Mouse (Mus musculus): ENCODE results near the gene Ptpn5.

Ptpn5 gene

DNA sequence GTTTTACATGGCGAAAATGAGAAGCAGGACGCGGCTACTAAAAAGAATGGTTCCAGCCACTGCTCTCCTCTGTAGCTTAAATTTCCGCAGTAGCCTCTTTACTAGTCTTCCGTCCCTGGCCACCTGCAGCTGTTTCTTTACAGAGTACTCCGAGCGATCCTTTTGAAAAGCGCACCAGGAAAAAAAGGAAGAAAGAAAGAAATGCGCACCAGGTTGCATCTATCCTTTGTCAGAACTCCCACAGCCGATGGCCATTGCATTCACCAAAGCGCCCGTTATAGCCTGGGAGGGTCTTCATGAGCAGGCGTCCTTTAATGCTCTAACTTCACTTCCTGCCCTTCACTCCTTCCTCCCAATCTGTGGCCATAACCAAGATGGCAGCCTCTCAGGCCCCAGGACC, at the start of gene Ptpn5:
Gene Ptpn5, minus strand, starts transcription at position 354 of the 400 bp plus-strand sequence.
- no peak for DNase-seq (ENCODE audit: low read depth, low spot score)

DNA sequence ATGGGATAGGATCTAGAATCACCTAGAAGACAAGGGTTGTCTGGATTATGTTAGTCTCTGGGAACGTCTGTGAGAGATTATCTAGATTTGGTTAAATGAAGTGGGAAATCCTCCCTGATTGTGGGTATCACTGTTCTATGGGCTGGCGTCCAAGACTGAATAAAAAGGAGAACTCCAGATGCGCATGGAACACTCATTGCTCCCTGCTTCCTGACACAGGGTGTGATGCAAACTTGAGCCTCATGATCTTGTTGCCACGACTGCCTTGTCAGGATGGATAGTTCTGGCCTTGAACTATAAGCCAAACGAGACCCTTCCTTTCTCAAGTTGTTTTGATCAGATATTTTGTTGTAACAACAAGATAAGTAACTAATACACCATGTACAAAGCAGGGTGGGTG, 37.3 kb upstream of the Ptpn5 start:
- DNase-seq (ENCODE audit: low read depth, low spot score): no peak

DNA sequence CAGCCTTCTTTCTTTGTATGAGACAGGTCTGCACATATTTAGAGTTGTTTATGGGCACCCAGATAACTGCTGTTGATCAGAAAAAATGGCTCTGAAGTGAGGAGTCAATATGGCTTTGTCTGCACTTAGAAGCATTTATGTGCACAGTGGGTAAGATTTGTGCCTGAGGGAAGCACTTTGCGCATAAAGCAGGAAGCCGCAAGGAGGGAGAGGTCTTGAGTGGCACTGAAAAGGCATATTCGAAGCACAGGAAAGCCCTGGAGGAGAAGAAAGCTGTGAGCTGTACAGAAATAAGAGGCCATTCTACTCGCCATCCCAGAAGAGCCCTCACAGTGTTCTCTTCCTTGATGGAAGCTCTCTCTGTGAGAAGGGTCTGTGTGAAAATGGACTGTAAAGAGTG, 31.5 kb upstream of the Ptpn5 start:
- DNase-seq (ENCODE audit: low read depth, low spot score): no peak

DNA sequence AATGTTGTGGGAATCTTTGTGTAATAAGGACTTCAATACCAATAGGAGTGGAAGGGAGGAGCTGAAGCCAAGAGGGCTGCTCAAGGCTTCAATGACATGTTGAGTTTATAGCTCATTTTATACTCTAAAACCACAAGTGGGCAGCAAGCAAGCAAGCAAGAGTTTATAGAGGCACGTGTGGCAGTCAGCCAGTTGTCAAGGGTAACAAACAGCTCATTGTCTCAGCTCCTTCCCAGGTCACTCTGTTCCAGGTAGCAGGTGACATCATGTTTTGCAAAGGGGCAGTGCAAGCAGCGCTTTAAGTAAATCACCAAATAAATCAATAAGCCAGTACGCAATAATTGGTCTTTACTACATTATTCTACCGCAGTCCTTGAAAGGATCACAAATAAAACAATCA, 29.7 kb upstream of the Ptpn5 start:
- no peak for DNase-seq (ENCODE audit: low read depth, low spot score)

DNA sequence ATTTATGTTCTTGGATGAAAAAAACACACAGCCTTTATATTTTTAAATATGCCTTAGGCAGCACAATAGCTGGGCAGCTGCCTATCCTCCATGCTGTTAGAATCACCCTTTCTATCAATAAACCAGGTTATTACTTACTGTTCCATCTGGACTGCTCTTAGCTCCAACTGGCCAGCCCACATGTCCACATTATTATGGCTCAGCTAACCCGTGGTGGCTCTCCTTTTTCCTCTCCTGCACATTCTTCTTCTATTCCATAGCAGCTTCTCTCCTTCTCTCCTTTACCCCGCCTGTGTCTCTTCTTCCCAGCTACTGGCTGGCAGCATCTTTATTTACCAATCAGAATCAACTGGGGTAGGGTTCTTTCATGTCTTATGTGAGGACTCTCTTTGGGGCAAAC, 25.0 kb upstream of the Ptpn5 start:
- no peak for DNase-seq (ENCODE audit: low read depth, low spot score)

DNA sequence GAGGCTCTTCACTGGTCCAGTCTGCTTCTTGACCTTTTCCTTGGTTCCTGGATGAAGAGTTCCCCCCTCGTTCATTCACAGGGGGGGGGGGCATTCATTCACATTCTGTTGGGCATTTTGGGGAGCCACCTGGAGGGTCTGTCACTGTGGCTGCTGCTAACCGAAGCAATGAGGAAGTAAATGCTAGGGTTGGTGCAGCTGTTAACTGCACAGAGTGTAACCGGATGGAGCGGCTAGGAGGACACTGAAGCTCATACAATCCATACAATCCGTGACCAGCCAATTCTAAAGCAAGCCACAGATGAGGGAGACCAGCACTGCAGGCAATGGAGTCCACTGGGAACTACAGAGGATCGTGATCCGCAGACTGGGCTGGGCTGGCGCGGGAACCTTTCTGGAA, 24.3 kb upstream of the Ptpn5 start:
- DNase-seq (ENCODE audit: low read depth, low spot score): no peak

DNA sequence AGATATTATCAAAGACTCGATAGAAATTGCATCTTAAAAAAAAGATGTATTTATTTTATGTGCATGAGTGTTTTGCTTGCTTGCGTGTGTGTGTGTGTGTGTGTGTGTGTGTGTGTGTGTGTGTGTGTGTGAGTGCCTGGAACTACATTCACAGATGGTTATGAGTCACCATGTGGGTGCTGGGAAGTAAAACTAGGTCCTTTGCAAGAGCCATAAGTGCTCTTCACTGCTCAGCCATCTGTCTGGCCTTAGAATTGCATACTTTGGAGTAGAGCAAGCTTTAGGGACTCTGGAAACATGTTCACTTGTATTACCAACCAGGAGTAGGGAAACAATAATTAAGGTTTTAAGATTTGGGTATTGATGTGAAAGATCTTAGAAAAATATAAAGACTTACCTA, 22.4 kb upstream of the Ptpn5 start:
- DNase-seq (ENCODE audit: low read depth, low spot score): no peak

DNA sequence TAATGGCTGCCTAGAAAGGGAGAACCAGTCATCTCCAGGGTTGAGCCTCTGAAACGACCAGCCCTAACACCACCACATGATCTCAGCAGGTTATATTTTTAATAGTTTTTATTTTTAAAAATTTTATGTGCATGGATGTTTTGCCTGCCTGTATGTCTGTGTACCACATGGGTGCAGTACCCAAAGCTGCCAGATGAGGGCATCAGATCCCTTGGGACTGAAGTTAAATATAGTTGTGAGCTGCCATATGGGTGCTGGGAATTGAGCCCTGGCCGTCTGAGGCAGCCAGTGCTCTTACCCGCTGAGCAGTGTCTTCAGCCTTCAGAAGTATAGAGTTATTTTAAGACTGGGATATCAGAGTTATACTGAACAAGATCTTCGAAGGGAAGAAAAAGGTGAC, 21.9 kb upstream of the Ptpn5 start:
- no peak for DNase-seq (ENCODE audit: low read depth, low spot score)

DNA sequence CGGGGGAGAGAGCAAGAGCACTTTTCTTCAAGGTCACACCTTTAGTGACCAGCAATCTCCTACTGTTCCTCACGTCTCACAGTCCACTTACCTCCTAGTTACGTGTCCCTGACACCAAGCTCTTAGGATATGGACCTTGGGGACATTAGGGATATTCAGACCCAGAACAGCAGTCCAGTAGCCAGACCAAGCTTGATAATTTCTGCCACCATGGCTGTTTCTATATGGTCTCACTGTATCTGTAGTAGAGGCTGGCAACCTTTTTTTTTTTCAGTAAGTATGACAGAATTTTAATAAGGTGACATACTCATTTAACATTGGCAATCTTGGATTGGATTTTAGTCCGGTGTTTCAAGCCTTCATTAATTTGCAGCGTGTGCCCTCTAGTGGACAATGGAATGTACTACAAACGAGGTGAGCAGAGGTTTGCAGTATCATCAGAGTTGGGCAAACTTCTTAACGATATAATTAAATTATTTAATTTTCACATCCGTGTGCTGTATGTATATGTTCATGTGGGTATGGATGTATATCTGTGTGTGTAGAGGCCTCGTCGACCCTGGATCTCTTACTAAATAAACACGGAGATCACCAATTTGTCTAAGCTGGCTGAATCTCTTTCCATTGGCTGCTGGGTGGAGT, 17.1 kb upstream of the Ptpn5 start:
- no peak for DNase-seq (ENCODE audit: low read depth, low spot score)

DNA sequence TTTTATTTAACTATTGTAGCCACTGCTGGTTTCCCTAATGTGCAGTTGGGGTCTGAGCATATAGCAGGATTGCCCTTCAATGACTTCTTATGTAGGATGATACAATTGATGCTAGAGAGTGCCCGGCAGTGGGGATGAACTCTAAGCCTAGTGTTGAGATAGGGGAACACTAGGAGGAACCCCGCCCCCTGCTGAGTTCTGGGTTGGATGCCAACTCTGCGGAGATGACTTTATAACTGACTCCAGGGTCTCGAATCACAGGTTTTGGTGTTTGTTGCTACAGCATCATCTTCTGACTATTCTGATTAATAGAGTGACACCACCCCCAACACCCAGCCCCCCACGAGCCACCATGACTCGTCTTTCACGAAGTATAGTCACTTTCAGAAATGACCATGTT, 14.8 kb upstream of the Ptpn5 start:
- DNase-seq (ENCODE audit: low read depth, low spot score): no peak

DNA sequence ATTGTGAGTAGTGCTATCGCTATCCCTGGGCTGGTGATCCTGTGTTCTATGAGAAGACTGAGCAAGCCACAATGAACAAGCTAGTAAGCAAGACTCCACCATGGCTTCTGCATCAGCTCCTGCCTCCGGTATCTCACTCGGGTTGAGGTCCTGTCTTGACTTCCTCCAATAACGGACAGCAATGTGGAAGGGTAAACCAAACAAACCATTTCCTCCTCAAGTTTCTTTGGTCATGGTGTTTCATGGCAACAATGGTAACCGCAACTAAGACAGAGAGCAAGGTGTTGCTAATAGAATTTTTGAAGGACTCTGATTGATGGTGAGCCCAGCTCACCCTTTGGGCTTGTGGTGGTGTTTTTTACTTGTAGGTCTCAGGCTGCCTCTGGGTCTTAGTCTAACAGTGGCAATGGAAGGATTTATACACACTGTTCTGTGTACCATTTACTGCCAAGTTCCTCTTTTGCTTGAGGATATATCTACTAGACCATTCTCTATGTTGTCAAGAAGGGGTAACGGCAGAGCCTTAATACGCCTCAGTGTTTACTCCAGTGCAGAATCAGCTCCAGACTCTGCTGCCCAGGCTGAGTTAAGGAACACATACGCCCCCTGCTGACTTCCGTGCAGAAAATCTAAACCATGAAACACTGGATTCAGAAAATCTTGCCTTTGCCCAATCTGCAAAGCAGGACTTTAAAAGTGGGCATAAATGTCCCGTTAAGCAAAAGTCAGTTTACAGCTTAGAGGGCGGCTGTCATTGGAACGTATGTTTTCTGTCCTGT, 12.7 kb upstream of the Ptpn5 start:
- no peak for DNase-seq (ENCODE audit: low read depth, low spot score)

DNA sequence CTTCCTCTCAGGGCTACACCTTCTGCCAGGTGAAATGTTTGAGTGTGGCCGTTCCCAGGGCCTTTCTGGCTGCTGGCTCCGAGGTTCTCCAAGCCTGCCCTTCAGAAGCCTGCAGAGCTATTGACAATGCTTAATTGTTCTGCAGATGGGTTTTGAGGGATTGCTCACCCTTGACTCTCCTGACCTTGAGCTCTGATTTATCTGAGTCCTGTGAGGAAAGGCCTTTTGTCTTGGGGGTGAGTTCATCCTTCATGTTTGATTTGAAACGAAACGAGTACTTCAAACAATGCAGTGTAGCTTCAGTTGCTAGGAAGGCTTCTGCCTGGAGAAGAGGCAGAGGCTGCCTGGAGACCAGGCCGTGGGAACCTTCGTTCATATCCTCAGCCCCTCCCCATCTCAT, 10.8 kb upstream of the Ptpn5 start:
- no peak for DNase-seq (ENCODE audit: low read depth, low spot score)

DNA sequence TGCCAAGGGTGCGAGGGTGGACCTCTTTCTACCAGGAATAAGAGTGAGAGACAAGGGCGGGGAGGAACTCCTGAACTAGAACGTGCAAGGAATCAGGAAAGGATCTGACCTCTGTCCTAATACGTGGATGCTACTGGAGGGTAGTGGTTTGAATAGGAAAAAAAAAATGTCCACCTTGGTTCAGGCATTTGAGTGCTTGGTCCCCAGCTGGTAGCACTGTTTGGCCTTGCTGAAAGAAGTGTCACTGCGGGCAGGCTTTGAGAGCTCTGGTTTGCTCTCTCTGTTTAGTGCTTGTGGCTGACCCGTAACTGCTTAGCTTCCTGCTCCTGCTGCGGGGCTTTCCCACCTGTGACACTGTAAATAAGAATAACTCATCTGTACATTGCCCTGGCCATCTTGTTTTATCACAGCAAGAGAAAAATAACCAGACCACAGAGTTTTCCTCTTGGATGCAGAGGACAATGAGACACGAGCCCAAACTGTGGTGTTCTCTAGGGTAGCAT, 6.4 kb upstream of the Ptpn5 start:
- DNase-seq (ENCODE audit: low read depth, low spot score): no peak

DNA sequence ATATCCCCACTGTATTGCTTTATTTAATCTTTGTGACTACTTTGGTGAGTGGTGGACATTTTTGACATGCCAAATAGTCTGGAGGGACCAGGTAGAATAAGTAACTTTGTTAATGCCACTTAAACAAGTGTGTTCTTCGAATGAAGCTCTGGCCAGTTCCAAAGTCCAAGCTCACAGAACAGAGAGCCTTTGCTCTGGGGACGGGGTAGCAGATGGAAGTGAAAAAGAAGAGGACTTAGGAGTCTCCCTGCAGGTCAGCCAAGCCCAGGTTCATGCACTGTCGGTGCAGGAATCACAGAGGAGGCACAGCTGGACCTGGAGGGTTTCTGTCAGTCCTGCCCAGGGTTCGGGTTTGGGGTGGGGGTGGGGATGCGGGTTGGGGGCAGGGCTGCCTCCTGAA, 1.1 kb upstream of the Ptpn5 start:
- no peak for DNase-seq (ENCODE audit: low read depth, low spot score)

DNA sequence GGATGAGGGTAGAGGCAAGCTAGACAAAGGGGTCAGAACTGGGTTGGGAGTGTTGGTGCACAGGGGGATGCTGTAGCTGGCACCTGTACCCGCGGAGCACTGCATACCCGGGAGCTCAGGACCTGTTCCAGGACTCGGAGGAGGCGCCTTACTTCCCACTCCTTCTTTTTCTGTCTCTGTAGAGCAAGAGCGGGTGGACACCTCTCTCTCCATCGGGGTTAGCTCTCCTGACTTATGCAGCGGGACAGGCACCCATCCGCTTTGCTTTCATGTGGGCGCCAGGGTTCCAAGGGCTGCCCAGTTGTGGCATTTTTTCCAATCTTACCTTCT, 588 bp downstream of the Ptpn5 start:
- DNase-seq (ENCODE audit: low read depth, low spot score): no peak

DNA sequence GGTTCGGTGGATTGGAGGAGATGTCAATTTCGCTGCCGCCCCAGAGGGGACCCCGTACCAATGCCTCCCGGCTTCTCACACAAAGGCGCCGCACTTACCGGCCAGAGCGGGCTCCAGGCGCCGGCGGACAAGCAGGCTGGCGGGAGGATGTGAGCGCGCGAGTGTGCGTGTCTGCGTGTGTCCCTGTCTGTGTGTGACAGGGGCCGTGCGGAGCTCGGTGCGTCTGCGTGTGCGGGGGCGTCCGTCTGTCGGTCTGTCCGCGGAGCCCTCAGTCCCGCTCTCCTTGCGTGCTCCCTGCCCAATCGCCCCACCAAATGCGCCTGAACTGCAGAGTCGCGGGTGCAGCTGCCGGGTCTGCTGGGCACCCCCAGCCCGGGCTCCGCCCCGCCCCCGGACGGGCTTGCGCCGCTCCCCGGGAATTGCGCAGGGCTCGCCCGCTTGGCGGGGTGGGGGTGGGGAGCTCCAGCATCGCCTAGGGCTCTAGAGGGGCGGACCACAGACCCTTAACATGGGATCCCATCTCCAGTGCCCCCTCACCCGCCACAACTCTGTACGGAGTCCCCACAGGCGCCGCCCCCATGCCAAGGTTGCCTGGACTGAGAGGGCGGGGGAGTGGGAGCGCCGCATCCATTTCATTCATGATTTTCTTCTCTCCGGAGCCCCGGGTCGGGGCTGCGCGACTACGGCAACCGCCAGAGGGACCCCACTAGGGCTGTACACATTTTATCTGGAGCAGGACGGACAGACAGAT, 1.1 kb downstream of the Ptpn5 start:
- DNase-seq (ENCODE audit: low read depth, low spot score): peak; percentile 60

DNA sequence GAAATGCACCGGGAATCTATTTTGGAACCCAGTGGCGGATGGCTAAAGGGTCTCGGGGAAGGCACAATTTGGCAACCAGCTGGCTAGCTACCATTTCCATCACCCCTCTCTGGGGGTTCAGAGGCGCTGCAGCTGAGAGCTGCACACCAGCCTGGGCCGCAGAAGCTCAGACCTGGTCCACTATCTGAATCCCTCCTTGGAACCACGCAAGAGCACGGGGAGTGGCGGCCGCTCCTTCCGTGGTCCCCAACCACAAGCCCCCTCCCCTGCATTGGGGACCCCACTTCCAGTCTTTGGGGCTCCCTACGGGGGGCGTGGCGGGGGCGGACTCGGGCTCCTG, 1.7 kb downstream of the Ptpn5 start:
- DNase-seq (ENCODE audit: low read depth, low spot score): no peak

DNA sequence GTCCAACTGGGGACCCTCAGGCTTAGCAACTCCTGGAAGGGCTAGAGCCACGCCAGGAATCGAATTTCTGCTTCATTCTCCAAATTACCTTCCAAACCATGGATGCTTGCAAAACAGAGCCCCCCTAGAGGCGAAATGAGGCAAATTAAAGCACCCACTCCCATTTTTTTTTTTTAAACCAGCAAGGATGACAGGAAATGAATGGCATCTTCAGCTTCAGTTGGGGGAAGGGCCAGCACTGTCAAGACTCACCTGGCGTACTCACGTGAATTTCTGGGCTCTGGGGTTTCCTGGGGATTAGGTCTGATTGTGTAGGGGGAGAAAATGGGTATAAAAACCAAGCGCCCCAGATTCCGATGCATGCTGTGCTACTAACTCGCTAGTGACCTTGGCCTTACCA, 2.2 kb downstream of the Ptpn5 start:
- no peak for DNase-seq (ENCODE audit: low read depth, low spot score)

DNA sequence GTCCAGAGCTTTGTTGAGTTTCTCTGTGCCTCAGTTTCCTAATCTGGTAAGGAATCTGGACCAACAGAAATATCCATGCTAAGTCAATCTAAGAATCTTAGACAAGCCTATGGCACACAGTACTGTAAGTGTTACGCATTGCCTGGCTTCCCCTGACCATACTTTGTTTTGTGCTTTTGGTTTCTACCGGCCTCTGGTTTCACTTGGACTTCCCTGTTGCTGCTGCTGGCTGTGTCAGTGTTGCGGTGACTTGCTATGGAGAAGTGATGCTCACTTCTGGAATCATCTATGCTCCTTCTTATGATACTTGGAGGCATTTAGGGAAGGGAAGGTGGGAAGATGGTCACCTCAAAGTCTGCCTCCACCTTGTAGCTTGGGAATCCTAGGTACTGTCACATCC, 11.5 kb downstream of the Ptpn5 start:
- no peak for DNase-seq (ENCODE audit: low read depth, low spot score)

DNA sequence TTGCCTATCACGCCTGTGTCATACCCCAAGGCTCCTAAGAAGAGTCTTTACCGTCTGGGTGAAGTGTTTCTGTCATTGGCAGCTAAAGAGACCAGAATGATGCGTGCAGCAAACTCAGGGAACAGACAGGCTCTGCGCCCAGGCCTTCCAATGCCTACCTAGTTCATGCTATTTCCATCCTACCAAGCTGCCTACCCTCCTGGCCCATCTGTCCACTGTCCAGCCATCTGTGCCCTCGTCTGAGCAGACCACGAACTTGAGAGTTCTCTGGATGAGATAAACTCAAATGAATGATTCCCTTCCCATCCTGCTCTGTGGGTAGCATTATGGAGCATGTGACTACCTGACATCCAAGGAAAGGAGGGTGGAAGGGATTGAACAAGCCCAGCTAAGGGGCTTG, 16.8 kb downstream of the Ptpn5 start:
- no peak for DNase-seq (ENCODE audit: low read depth, low spot score)

DNA sequence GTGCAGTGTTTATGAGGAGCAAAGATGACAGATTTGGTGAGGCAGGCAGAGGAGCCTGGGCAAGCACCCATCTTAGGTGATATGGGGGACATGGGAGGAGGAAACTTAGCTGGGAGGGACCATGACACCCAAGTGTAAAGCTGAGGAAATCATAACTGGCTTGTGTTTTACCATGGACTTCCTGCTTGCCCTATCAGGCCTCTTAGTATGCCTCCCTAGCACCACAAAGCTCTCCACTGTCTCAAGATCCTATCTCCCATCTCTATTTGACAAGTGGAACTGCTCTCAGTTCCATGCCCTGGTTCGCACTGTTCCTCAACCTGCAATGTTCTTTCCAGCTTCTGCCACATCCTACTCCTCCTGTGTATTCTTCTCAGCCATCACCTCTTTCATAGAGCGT, 18.0 kb downstream of the Ptpn5 start:
- no peak for DNase-seq (ENCODE audit: low read depth, low spot score)

DNA sequence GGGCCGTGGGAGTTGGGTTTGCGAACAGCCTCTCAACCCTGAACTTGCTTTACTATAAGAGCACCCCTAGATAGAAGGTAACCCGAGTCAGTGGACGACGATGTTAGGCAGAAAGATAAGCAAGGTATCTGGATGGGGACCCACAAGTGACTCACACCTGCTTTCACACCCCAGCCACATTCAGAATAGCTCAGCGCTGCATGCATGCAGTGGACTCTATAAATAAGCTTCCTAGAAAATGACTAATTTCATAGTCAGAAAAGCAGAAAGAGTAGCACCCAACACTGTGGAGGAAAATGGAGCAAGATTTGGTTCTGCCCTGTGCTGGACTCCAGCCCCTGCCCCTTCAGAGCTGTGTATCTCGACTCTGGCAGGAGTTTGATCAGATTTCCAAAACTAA, 20.1 kb downstream of the Ptpn5 start:
- DNase-seq (ENCODE audit: low read depth, low spot score): no peak

DNA sequence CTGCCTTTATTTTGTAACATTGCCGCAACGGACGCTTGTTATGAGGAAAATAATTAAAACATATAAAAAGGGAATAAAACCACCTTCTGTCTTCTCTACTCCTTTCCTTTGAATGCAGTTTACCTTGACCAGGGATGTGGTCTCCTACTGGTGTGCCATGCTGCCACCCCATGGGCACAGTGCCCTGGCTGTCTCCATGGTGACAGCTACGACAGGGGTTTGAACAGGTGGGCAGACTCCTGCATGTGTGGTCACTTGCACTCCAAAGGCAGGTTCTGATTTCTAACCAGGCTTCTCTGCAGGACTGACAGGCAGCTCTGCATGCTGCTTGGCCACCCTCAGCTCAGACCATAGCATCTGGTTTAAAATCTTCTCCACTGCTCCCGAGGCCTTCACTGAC, 21.4 kb downstream of the Ptpn5 start:
- DNase-seq (ENCODE audit: low read depth, low spot score): no peak

Data from brain, embryonic 18.5 days (tissue).